Mouse (Mus musculus): ENCODE data around the gene Slc26a3. TPM values are rescaled to one million over a fixed set of nuclear protein-coding genes. Genes with fewer than 3 reads are reported as not detected.

Slc26a3 gene
- total RNA-seq (2022) = 1 to 10 TPM; 1.1 to 2.4 (median 1.4) TPM

DNA sequence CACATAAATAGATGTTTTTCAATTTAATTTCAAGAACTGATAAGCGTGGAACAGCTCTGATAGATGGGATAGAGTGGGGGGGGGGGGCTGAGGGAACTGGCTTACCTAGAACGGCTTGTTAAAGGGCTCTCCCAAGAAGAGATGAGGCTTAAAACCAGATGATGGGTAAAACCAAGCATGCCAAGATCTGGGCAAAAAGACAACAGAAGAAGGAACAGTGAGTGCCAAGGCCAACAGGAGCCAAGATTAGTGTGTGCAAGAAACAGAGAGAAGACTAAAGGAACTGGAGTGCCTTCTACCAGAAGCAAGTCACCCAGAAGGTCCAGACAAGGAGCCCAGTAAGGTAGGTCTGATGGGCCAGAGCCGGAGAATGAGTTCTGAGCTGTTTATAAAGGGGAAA is at the start of gene Slc26a3:
Slc26a3 (plus strand) TSS at position 301 of the 400 bp plus-strand sequence.
- DNase-seq (ENCODE audit: low spot score) = no peak

DNA sequence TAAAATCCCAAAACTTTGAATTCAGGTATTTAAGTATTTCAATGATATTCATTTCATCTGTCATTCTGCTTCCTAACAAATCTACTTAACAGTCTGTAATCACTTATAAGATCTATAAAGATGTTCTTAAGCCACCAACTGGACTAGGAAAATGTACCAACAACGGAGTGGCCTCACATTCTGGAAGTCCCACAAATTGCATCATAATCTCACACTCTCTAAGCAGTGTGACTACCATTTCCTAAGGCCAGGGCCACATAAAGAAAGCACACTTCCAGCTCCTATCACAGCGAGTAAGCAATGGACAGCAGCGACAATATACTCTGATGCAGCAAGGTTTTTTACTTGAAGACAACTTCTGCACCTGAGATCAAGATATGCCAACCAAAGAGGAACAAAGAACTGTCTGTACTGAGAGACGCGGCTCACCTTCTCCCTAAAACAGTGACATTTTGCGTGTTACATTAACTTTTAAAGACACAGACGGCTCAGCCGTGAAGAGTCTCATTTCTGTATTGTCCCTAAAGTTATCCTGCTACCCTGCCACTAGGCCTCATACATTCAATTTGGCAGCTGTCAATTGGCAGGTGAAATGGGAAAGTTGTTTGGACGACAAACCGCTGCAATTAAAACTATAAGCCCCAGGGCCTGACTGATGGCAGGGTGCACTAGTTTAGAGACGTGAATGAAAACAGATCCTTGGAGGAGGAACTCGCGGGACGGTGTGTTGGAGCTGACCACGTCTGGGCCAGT is 40.3 kb upstream of the Slc26a3 start:
- DNase-seq (ENCODE audit: low spot score) = no peak

DNA sequence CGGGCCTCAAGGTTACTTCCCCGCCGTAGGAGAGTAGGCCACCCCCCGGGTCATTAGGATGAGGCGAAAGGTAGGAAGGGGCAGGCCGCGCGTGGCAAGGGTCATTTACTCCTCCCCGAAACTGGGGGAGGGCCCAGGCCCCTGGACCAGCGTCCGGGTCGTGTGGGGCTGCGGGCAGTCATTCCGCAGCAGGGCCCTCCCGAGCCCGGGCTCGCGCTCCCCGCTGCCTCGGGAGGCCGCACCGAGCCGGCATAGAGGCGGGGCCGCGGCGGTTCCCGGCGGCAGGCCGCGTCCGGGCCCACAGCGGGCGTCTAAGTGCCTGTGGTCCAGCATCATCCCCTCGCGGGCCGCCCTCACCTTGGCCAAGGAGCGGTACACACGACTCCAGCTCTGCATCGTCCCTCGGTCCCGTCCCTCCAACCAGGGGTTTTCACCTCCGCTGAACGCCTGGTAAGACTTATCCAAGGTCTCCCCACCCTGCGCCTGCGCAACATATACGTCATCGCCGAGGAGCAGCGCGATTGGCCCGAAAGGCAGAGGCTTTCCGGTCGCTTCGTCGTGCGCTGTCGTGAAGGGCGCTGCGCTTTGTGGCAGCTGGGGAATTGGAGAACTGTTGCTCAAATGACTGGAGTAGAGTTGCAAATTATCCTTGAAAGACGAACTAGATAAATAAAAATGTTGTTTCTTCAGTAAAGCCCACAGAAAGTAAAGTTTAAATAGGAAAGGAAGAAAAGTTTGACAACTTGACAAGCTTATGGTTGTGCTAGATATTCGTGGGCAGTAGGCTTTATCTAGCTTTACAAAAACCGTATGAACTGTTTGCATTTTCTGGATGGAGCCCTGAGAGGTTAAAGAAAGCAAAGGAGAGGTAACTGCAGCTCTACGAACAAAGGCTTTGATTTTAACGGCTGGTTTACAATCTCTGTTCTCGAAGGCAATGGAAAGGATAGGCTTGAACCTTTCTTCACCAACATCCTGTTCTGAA is 39.4 kb upstream of the Slc26a3 start, which contains the start of gene Dld:
Dld (minus strand) TSS at position 510 of the 985 bp plus-strand sequence.
- peak; percentile 98 for DNase-seq (ENCODE audit: low spot score)

DNA sequence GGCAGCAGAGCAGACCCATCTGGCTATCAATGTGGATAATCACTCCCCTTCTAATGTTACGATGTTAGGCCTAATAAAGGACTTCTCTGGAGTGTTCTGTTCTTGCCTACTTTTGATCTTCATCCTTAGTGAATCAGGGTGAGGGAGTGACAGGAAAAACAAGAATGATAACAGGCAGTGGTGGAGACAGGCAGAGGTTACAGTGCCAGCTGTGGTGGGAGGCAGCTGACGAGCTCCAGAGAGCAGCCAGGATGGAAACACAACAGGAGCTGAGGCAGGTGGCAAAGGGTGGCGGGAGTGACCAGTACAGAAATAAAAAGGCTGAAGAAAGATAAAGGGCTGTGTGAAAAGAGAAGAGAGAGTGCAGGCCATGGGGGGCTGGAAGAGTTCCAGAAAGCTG is 24.2 kb upstream of the Slc26a3 start:
- no peak for DNase-seq (ENCODE audit: low spot score)

DNA sequence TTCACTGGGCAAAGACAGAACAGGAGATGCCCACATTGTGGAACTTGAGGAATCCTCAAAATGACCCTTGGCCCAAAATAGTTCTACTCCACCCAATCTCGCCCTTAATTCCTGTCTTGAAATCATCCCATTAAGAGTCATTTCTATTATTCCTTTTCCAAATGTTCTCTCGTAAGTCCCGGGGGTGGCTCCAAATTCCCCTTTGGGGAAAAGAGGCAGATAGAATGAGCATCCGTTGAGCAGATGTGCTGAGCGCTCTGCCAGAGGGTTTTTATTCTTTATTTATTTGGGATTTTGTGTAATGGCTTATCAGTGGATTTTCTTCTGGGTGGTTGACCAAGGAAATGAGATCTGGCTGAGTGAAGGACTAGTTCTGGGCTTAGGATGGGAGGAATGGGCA is 22.9 kb upstream of the Slc26a3 start:
- DNase-seq (ENCODE audit: low spot score) = no peak

DNA sequence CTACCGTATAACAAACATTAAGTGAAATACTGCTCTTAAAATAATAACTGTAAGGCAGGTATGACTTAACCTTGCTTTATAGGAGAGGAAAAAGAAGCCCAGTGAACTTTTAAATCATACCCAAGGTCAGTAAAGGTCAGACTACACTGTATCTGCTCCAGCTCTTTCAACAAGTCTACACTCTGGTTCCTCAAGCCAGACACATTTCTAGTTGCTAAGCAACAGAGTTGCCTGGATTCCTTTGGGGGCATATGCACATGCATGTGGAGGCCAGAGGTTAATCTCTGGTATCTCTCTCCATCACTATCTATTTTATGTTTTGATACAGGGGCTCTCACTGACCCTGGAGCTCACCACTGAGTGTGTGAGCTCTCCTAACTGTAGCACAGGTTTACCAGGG is 21.6 kb upstream of the Slc26a3 start:
- no peak for DNase-seq (ENCODE audit: low spot score)

DNA sequence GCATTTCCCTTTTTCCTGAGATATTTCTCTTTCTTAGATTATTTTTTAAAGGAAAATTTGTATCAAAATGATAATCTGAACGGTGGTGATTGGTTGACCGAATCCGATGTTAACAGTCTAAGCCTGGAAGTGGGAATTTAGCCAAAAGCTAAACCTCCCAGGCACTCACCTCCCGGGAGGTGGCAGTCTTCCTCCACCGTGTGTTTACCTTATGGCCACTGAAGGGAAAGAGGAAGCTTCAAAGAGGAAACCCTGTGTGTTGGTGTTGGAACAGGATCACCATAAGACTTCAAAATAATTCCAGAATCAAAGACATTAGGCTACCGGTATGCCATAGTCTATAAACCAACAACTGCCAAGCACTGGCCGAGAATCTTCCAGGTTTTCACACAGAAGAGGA is 21.0 kb upstream of the Slc26a3 start:
- no peak for DNase-seq (ENCODE audit: low spot score)

DNA sequence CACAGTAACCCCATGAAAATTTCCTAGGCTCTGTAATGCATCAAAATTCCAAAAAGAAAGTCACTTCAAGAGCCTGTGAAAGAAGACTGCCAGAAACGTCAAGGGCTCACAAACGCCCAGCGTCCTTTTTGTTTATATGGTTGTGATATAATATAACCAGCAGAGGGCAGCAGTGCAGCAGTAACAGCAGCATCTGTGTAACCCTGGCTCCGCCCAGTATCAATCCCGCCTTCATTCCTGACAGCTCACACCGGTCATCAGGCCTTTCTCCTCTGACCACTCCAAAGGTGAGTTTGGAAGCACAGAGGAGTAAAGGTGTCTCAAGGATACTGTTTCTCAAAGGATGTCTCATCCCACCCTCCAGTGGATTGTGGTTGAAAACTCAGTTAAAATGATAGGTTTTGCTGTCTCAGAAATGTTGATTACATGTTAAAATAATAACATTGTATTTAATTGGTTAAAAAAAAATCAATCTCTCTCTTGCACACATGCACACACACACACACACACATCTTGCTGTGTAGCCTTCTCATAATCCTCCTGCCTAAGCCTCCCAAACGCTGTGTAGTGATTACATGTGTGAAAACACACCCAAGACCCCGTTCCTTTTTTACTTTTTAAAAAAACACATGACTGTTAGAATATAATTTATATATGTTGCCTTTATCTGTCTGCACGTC is 15.9 kb upstream of the Slc26a3 start:
- DNase-seq (ENCODE audit: low spot score) = peak; percentile 74

DNA sequence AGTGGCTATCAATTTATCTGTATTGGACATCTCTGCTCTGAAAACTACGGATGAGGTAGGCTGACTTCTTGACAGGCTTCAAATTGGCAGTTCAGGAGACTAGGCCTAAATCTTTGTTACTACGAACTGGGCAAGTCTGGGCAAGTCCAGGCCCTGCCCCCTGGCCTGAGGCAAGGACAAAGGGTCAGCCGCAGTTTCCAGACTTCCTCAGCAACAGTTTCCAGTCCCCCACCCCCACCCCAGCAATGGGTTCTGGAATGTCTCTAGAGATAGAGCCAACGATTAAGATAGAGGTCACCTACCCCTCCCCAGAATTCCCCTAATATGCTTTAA is 15.4 kb upstream of the Slc26a3 start:
- DNase-seq (ENCODE audit: low spot score) = no peak

DNA sequence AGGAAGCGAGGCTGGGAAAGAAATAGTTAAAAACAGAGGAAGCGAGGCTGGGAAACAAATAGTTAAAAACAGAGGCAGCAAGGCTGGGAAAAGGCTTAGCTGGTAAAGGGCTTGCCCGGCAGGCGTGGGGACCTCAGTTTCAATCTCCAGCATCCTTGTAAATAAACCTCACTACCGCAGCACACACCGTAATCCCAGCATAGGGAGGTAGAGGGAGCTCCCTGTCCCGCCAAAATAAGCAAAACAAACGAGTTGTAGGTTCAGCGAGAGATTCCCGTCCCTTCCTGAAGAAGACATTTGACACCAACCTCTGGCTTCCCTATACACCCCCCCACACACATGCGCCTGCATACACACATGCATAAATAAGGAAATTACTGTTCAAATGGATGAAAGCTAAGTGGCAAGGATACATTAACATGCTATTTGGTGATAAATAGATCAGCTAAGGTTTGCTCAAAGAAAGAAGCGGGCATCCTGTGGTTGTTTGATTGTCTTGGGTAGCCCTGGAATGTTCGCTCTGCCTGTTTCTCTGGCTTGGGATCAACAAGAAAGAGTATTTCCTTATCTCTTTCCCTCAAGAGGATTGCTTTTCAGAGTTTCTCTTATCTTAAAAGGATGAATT is 14.2 kb upstream of the Slc26a3 start:
- no peak for DNase-seq (ENCODE audit: low spot score)

DNA sequence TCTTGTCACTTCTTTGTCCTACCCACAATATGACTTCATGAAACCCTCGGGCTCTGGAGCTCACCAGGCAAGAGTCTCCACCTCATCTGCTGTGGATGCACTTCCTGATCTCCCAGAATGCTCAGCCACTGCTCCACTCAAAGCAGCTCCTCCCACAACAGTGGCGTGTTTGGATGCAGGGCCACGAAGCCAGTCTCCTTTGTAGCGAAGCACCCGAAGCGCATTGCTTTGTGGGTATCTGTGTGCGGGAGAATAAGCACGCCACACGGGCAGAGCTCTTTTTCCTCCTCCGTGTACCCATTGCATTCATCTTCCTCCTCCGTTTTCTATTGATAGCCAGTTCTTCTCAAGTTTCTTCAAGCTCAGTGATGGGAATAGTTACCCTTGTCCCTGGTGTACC is 13.4 kb upstream of the Slc26a3 start:
- no peak for DNase-seq (ENCODE audit: low spot score)

DNA sequence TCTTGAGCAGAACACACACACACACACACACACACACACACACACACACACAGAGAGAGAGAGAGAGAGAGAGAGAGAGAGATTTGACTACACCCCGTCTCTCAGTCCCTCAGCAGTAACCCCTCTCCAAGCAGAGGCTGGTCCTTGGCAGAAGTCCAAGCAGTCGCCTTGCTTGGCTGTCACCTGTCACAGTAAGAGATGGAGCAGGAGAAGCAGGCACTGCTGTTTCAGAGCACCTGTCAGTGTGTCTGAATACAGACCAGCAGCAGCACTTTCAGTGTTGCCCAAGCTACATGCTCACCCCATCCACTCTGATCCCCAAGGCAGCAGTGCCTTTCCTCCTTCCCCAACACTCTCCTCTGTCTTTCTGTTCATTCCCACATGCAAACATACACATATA is 9.8 kb upstream of the Slc26a3 start:
- DNase-seq (ENCODE audit: low spot score) = no peak

DNA sequence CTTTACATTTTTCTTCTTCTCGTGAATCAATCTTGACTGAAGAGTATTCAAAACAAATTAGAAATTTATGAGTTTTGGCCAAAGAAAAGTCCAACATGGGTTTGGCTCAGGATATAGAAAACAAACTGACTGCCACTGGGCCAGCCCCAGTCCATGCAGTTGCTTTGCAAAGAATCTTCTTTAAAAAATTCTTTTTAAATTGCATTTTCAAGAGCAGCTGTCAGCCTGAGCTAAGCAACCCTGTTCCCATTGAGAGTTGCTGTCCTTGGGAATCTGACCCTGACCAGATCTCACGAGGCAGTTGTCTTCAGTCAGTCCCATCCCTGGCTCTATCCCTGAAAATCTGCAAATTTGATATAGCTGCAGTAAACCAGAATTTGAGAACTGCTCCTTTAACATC is 8.2 kb upstream of the Slc26a3 start:
- DNase-seq (ENCODE audit: low spot score) = no peak

DNA sequence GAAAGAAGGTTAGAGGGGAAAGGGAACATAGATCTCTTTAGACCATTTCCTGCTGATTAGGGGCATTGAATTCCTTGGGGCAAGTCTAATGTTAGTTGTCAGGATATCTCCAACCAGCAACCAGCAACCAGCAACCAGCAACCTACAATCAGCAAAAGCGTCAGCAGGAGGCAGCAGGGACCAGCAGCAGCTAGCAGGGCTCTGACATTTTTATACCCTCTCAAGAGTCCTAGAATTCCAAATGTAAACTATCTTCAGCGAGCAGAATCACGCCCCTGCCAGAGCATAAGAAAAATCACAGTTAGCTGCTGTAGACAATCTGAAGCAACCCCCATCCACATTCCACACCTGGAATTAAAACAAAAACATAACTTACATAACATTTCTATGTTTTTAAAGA is 3.4 kb upstream of the Slc26a3 start:
- DNase-seq (ENCODE audit: low spot score) = no peak

DNA sequence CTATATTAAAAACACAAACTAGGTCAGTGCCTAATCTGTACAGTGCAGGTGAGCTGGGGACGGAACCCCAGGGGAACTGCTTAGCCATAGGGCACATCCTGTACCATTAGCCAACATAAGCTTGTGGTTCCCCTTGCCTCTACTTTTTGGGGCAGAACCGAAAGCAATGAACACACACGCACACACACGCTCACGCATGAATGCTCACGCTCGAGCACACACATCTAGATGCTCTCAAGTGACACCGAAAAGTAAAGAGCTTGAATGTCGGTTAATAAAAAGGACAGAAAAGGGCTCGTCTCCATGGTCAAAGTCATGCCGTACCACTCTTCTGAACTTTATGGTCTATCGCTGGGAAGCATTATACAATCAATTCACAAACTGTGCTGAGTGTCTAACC is 1.0 kb downstream of the Slc26a3 start:
- no peak for DNase-seq (ENCODE audit: low spot score)

DNA sequence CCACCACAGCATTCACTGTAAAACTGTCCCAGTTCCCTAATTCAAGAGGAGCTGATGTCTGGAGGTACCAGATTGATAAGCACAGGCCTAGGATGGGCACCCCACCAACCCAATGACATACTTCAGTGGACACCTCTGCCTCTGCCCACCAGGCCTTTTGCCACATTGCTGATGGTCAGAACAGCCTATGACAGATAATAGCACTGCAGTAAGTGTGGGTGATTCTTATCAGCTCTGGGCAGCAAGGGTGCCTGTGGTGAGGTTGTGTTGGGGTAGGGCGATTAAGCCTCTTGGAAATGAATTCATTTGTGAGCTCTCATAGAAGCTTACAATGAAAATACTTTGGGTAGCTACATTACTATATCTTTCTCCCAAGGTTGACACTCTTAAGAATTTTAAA is 5.2 kb downstream of the Slc26a3 start:
- no peak for DNase-seq (ENCODE audit: low spot score)

DNA sequence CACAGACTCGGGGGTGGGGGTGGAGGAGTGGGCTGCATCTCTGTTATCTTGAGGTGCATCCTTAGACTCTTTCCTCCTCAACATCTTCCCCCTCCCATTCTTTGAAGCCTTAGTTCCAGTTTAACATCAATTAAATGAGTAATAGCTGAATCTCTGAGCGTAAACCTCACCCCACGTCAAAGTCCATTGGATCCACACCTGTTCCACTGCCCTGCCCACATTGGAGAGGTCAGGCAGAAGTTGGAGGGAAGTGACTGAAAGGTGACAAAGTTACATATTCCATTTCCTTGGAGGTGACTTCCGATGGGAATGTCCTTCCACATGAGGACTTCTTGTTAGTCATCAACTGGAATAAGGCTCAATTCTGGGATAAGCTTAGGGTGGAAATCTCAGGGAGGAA is 7.0 kb downstream of the Slc26a3 start:
- no peak for DNase-seq (ENCODE audit: low spot score)

DNA sequence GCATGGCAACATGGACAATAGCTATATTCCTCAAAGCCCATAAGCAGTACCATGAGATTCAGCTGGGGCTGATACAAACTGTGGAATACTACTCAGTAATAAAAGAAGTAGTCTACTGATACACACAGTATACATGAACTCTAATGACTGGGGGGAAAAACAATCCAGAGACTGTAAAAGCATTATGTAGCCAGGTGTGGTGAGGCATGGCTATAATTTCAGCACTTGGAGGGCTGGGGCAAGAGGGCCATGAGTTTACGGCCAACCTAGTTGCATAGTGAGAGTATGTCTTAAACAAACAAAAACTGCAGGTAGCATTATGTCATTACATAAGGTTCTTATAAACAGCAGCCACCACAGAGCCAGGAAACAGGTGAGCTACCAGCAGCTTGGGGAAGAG is 10.2 kb downstream of the Slc26a3 start:
- DNase-seq (ENCODE audit: low spot score) = no peak

DNA sequence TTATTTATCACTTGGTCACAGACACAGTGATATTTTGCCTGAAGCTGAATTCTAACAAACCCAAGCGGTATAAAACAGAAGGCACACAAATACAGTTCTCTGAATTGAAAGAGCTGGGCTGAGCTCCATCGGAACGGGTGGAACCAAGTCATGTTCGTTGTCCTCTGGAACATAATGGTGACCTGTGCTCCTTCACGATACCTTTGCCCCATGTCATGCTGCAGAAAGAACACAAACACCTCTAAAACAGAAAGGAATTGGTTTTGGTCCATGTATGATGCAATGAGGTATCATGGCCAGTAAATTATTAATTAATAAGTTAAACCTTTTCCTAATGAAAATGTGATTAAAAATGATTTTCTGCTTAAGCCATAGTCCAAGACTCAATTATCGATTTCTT is 11.3 kb downstream of the Slc26a3 start:
- DNase-seq (ENCODE audit: low spot score) = no peak

DNA sequence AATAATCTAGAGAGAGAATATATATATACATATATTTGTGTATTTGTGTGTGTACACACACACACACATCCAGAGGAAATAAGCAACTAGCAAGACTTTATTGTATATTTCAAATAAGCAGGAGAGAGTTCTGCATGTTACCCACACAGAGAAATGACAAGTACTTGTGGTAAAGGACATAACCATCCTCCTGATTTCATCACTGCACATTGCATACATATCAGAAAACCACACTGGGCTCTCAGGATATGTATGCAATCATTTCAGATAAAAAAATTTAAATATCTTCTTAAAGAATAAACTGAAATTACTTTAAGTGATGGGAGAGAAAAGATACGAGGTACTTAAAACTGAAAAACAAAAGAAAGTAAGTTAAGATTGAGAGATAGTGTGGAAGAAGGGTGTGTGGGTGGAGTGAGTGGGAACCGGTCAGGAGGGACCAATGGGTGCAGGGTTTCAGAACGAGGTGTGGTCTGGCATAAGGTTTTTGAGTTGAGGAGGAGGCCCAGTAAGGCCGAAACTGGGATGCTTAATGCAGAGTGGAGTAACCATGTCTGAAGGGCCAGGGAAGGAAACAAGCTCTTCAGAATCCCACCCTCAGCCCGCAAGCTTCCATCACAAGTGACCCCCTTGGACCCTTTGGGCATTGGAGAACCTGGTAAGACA is 14.0 kb downstream of the Slc26a3 start:
- no peak for DNase-seq (ENCODE audit: low spot score)

DNA sequence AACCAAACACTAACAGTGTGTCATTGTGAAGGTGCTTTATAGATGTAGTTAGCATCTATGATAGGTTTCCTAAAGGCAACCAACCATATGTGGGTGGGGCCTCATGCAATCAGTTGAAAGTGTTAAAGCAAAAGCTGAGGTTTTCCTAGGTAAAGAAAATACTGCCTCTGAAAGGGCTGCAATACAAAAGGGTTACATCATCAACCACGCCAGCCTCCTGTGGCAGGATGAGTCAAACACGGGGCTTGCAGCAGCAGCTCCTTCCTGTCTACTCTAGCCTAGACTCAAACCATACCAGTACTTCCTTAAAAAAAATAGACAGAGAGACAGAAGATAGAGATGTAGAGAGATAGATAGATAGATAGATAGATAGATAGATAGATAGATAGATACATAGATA is 25.3 kb downstream of the Slc26a3 start:
- DNase-seq (ENCODE audit: low spot score) = no peak
